Mouse (Mus musculus) C2C12 (cell line): ENCODE data around the gene Pip4k2c.

Experiments
- CTCF ChIP-seq: IDR thresholded peaks from one replicate; pipeline ENCODE4 v1.5.1; 2011; ENCODE audit not compliant: control insufficient read depth, insufficient read depth, insufficient read length
- MAX ChIP-seq: IDR thresholded peaks from one replicate; pipeline ENCODE4 v1.6.1; 2011; ENCODE audit warnings: mild to moderate bottlenecking, control low read depth
- MYOD1 ChIP-seq: IDR thresholded peaks from one replicate; pipeline ENCODE4 v1.6.1; 2011; ENCODE audit warnings: low read depth; ENCODE audit not compliant: control insufficient read depth, insufficient read length
- MYOG ChIP-seq: IDR thresholded peaks from one replicate; pipeline ENCODE4 v1.6.1; 2011; ENCODE audit not compliant: control insufficient read depth, insufficient read length; ENCODE audit errors: extremely low read depth
- USF1 ChIP-seq: IDR thresholded peaks from one replicate; pipeline ENCODE4 v1.6.1; 2011; ENCODE audit warnings: low read depth, mild to moderate bottlenecking, control low read depth, moderate library complexity

DNA sequence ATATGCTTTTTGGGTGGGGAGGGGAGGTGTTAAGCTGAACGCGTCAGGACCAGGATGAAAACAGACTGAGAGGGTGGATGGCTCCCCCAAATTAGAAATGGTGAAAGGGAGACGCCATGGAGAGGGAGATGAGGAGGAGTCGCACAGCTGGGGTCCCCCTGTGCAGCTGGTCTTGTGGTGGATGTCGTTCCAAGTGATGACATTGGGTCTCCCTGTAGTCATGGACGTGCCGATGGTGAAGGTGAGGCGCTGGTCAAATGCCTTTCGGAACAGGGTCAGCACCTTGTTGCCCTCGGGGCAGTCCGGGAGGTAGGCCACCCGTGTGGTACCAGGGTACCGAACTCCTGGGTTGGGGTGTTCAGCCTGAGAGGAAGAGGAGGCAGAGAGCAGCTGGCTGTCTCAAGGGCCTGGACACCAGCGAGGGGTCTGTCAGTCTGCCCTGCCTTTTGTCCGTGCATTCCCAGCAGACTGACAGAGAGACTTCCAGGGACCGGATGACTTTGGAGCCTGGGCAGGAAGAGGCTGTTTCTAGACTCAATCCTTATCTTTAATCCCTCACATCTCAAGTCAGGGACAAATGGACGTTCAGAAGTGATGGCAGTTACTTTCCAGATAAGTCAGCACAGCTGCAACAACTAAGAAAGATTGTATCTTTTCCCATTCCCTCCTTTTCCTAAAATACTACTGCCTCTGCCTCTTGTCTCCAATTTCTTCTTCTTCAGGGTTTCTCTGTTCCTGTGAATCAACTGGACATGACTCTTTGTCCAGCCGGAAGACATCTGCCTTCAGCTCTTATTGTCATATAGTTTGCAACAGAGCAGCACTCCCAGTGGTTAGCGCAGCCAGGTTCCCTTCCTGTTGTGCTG, 20.0 kb downstream of the Pip4k2c start:
- TF ChIP-seq CTCF (no peak), MAX (no peak), MYOG (no peak), USF1 (no peak), MYOD1 (peak; percentile 36)
